Mouse (Mus musculus): Measurements from ENCODE around the gene Sae1.
"Not testable (repeated sequence)": the region's sequence is repeated elsewhere in the genome, so short reads cannot be mapped to it uniquely, and the experiment has no call there.

The Sae1 gene

DNA sequence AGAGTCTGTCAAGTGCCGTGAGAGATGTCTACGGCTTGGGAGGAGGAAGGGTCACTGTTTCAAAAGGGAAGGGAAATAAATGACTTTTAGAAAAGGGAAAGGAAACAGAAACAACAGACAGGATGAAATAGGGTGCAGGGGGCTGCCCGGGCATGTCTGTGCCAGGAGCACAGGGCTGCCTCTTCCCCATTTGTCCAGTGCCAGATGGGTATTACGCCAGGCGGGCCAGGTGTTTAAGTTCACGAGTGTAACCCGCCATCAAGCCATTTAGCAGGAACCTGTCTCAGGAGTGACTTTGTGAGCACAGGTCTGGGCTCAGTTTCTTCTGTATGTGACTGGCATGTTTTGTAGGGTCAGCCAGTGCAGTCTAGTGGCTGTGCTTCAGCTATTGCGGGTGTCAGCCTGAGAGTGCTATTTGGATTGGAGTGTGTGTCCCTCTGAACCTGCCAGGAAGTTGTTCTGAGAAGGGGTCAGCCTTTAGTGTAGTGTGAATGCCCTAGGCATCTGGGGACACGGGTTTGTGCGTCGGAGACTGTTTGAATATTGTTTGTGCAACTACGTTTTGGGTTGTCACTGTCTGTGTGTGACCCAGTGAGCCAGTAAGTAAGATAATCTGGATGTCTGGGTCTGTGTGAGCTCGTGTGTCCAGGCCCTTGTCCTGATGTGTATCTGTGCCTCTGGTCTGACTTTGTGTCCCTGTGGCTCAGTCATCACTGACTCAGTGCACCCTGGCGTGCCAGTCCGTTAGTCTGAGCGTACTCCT is 78.9 kb downstream of the Sae1 start:
- DNase-seq: peak; percentile 44

DNA sequence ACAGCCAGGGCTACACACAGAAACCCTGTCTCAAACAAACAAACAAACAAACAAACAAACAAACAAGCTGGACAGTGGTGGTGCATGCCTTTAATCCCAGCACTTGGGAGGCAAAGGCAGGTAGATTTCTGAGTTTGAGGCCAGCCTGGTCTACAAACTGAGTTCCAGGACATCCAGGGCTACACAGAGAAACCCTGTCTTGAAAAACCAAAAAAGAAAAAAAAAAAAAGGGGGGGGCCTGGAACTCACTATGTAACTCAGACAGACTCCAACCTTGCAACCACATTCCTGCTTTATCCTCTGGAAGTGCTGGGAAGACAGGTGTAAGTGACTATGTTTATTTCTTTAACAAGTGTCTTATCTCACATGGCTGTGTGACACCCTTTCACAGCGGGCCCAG is 79.5 kb downstream of the Sae1 start, which contains the start of gene Bbc3:
Gene Bbc3 (plus strand): TSS at position 301 of the 400 bp plus-strand sequence.
- DNase-seq: not testable (repeated sequence)

DNA sequence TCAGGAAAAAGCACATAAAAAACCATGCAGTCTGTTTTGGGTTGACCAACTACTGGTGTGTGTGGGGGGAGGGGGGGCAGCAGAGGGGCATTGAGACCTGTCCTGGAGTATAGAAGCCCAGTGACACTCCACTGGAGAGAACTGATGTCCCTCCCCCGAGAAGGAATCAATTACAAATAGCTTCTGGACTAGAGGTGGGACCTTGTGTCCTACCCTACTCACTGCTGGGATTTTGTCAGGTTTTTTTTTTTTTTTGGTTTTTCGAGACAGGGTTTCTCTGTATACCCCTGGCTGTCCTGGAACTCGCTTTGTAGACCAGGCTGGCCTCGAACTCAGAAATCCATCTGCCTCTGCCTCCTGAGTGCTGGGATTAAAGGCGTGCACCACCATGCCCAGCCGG is 80.5 kb downstream of the Sae1 start:
- not testable (repeated sequence) for DNase-seq

DNA sequence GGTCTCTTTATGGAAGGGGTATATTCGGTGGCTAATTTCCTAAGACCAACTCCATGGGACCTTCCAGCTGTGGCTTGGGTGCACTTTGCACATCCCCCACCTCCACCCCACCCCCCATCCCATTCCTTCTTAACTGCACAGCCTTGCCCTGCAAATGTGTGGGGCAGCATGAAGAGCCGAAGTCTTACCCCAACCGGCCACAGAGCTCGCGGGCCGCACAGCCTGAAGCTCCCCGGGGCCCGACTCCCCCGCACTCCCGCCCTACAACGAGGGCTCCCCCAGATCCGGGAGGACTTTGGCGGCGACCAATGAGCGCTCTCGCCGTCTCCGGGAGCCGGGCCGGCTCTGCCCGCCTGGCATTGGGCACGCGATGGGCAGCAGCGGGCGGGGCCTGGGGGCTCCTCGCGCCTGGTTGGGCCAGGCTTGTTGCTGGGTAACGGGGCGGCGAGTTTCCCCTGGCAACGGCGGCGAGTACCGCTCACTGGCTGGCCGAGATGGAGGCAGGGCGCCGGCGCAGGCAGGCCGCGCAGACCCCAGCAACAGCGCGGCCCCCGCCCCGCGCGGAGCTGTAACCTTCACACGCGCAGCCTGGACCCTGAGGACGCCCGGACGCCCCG is 88.1 kb downstream of the Sae1 start:
- DNase-seq: peak; percentile 92

DNA sequence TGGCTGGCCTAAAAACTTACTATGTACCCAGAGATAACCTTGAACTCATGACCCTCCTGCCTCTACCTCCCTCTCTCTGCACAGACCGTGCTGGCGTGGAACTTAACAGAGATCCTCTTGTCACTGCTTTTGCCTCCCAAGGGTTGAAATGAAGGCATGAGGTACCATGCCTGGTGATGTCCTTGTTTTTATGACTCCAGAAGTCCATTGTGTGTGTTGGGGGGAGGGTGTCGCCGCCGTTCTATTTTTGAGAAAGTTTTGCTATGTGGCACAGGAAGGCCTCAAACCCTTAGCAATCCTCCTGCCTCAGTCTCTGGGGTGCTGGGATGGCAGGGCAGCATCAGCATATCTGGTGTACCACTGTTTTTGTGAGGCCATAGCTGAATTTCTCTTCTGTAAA is 88.7 kb downstream of the Sae1 start:
- no peak for DNase-seq

DNA sequence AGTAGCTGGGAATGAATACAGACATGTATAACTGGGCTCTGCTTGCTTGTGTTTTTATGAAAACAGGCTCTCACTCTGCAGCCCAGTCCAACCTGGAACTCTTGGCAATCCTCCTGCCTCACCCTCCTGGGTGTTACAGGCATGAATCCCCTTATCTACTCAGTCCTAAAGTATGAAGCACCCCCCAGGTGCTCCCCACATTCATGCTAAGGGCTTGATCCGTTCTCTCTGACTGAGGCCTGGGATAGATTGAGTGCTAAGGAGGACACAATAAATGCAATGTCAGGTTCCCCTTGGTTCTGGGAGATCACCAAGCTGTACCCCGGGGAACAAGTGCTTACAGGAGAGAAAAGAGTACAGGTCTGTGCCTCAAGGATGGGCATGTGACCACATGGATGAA is 90.0 kb downstream of the Sae1 start:
- DNase-seq: no peak

DNA sequence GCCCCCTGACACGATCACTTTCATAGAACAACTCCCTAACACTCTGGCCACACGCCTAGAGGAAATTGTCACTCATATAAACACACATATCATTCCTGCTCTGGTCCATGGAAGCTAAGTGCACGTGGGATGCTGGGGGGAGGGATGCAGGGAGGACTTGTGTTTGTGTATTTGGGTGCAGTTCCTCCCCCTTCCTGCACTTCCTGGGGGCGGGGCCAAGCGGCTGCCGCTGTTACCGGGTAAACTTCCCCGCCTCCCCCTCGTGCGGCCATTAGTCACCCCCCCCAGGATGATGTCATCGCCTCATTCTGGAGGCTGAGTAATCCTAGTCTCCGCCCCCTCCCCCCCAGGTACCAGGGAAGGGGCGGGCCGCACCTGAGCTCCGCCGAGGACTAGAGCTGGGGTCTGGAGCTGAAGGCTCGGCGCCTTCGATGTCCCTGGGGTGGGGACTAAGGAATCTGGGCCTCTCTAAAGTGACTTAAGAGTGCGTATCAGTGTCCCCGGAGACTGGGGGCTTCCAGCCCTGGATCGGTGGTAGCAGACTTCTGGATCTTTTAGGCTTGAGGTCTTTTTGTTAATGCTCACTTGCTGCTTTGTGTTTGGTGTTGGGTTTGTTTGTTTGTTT is 90.7 kb downstream of the Sae1 start:
- DNase-seq: peak; percentile 95

DNA sequence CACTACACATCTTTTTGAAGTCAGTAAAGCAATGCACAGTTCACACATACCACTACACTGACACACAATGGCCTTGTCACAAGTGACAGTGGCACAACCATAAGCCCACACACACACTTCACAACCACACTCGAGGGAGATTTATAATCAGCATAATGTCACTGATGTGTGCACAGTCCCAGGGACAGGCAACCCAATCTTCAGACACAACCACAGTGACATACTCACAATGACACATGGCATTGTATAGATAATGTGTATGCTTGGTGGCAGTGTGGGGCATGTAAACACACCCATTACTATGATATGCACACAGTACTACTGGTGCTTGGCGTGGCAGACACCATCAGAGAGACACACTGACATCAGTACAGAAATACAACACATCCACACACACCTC is 91.5 kb downstream of the Sae1 start:
- no peak for DNase-seq

DNA sequence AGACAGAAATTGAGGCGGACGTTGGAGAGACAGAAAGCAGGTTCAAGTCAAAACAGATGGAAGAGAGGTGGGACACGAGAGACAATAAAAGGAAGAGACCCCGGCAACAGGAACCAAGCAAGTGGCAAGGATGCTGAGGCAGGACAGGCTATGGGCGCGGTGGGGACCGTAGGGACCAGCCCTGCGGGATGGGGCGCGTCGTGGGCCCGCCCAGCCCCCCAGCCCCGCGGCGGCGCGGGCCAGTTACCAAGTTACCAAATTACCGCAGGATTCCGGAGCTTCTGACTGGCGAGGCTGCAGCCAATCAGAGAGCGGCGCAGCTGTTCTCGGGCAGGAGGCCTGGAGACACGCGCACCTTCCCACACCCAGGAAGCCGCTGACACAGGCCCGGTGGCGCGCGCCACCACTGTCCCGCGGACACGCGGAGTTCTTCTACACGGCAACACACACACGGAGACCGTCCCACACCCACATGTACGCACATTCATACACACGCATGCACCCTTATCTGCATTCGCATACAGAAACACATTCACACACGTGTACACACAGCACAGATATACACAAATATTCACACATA is 92.2 kb downstream of the Sae1 start:
- DNase-seq: peak; percentile 86

DNA sequence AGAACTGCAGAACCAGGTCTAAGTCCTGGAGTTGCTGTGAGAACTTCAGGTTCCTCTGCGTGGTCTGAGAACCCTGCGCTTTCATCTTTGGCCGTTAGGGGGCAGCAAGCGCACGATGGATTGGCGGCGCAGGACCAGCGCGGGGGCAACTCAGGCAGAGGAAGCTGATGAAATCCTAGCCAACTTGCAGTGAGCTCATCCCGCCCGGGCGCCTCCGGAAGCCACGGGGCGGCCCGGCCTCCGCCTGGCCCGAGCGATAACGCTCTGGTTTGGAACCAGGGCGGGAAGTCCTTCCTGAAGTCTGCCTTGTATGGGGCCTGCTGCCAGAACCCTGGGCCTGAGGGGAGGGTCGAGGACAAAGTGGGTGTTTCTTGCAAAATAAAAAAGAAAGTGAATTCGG is 92.8 kb downstream of the Sae1 start:
- peak; percentile 97 for DNase-seq

DNA sequence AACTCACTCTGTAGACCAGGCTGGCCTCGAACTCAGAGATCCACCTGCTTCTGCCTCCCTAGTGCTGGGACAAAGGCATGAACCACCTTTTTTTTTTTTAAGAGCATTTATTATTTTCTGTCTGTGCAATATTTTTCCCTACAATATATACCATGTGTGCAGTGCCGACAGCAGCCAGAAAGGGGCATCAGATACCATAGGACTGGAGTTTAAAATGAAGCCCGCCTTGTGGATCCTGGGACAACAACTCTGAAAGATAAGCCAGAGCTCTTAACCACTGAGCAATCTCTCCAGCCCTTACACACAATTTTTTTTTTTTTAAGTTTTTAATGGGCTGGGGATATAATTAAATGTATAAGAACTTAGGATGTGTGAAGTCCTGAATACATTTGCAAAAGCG is 93.3 kb downstream of the Sae1 start:
- peak; percentile 69 for DNase-seq

DNA sequence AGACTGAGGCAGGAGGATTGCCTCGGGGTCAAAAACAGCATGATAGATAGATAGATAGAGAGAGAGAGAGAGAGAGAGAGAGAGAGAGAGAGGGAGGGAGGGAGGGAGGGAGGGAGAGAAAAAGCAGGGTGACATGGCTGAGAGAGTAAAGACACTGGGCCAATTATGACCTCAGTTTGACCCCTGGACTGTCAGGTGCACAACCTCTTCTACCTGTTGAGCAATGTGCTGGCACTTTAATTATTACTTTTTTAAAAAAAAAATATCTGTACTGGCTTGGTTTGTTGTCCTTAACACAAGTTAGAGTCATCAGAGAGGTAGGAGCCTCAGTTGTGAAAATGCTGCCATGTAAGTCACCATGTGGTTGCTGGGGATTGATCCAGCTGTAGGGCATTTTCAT is 99.8 kb downstream of the Sae1 start:
- DNase-seq: no peak

DNA sequence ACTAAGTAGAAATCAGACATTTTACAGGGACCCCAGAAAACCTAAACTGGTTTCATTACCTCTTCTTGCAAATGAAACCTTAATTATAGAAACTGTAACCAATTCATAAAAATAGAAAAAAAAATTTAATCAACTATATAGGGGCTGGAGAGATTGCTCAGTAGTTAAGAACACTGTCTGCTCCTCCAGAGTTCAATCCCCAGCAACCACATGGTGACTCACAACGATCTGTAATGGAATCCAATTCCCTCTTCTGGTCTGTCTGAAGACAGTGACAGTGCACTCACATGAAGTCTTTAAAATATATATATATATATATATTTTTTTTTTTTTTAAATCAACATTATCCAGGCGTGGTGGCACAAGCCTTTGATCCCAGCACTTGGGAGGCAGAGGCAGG is 100.6 kb downstream of the Sae1 start:
- no peak for DNase-seq

DNA sequence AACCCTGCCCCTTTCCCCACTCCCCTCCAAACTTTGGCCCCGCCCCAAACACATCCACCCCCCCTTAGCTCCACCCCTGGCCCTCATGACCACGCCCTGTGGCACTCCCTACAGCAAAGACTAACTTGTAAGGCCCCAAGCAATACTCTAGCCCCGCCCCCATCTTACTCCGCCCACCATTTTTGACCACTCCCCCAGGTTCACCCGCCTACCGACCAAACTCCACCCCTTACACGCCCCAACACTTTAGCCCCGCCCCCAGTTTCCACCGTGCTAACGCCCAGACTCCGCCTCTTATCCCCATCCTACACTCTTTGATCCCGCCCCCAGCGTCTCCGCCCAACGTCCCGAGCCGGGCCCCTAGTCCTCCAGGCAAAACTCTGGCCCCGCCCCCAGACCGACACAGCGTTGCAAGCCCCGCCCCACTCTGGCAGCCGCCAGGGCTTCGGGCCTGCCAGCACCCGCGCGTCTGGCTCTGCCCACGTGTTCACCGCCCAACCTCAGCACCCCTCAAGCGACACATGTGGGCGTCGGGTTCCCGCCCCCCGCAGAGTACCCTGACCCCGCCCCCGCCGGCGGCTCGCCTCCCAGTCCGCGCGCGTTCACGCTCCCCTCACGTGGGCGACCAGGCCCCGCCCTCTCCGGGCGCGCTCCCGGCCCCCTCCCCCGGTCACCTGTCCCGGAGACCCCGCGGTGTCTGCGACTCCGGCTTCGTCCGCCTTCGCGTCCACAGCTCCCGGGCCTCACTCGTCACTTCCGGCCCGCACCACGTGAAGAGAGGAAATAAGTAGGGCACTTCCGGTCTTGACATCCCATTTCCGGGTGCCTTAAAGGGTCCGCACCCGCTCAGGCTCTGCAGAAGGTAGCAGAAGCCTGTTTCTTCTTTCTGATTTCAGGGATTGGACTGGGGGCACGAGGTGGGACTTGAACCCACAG is 101.3 kb downstream of the Sae1 start, which contains the start of gene Ccdc9:
Gene Ccdc9 (minus strand): TSS at position 770 of the 936 bp plus-strand sequence.
- DNase-seq: peak; percentile 100

DNA sequence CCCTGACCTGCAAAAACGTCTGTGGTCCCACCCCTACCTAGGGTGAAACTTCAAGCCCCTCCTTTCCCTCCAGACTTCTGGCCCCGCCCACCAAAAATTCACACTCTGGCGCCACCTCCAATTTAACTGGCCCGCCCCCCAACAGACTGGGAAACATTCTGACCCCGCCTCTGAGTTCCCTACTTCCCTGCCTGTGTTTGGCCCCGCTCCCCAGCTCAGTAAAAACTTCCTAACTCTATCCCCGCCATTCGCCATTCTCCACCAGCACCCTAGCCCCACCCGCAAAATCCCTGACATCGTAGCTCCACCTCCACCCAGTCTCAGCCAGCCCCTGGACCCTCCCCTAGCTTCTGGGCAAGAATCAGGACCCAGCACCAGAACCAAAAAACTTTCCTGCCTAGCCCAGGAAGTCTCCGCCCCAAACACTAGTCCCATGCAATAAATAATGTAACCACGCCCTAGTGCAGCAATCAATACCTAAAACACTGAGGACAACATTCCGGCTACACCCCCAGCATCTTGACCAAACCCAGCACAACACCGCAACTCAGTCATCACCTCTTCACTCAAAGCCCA is 102.1 kb downstream of the Sae1 start:
- DNase-seq: peak; percentile 89

DNA sequence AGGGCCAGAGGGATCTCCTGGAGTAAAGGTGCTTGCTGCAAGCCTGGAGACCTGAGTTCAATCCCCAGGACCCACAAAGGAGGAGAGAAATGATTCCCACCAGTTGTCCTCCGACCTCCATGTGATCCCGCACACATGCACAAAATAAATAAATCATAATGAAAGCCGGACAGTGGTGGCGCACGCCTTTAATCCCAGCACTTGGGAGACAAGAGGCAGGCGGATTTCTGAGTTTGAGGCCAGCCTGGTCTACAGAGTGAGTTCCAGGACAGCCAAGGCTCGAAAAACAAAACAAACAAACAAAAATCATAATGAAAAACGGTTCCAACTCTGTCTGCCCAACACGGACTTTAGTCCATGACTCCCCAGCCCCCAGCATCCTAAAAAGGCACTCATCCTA is 102.7 kb downstream of the Sae1 start:
- DNase-seq: no peak

DNA sequence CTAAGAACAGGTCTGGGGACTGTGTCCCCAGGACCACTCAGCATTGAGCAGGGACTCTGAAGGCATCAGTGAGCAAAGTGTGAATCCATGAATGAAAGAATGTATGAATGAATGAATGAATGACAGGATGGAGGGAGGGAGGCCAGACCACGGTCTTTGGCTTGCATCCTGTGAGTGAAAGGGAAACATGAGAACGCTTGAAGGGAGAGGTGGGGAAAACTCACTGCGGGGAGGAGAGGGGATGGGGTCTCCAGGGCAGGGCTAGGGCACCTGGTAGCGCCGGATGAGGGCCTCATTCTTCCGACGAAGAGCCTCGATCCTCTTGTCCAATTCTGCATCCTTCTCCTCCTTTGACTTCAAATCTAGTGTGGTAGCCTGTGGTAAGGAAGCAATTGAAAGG is 103.6 kb downstream of the Sae1 start:
- DNase-seq: no peak

DNA sequence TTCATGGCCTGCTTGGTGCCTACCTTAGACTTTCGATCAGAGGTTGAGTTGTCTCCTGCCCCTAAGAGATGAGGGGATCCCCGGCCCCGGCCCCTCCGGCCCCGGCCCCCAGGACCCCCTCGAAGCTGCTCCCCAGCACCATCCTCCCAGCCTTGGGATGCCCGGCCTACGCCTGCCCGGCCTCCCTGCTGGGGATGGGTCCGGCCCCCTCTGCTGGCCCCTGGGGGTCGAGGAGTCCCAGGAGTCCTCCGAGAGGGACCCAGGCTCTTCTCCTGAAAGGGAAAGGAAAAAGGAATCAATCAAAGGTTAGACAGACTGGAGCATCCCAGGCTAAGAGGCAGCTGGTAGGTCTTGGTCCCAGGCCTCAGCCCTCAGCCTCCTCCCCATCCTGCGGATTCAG is 105.3 kb downstream of the Sae1 start:
- no peak for DNase-seq

DNA sequence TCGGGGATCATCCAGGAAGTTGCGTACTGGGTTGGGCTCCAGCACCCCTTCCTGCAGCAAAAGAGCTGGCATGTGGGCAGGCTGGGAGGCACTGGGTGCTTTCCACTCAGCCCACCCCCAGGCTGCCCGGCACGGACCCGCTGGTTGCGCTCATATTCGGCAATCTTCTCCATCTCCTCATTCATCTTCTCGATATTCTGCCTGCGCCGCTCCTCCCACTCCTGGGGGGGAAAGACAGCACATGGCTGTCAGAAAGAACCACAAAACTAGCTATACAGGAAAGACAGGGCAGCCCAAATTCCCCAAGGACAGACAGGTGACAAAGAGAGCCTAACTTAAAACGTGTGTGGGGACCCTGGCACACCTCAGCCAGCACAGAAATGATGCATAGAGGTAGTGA is 106.9 kb downstream of the Sae1 start:
- no peak for DNase-seq

DNA sequence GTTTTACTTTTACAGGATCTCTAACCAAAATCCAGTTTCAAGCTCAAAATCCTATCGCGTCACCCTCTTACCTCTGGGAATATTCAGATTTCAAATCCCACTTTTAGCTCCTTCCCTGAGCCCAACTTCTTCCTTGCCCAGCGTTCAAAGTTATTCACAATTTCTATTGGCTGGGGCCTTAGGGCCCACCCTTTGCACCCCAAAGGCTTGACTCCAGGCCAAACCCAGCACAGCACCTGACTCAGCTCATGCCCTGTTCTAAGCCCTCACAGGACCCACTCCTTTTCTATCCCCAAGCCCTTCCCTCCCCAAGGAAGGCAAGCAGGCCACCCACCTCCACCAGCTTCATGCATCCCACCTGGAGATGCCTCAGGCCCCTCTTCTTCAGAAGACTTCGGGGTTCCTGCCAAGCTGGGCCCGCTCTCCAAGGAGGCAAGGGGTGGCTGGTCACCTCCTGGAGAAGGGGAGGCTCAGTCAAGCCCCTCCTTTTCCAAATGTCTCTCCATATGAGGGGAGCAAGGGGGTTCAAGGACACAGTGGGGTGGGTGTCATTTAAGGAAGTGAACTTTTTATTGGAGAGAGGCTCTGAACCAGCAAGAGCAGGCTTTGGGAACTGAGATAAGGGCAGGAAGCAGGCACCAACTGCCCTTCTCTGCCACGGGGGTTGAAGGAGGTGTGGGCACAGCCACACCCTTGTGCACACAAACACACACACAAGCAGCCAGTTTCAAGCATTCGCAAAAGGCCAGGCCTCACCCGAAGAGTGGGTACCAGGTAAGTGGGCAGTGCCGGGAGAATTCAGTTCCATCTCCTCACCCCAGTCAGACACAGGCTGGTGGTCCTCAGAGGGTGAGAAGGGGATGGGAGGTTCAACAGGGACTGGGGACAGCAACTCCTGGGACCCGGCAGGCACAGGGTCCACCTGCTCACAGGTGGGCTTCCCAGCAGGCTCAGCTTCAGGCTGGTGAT is 112.4 kb downstream of the Sae1 start:
- peak; percentile 24 for DNase-seq

DNA sequence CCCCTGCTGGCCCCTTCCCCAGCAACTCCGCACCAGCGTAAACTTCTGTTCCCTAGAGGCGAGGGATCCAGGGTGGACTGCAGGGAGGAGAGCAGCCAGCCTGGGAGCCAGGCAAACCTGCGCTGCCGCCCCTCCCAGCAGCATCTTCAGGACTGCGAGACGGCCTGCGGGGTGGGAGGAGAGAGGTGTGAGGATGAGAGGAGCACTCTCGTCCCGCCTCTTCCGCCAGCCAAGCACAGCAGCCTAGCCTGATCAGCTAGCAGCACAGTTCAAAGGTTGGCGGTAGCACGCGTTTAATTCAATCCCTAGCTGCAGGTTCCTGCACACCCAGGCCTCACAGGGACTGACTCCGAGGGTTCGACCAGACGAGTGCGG is 113.9 kb downstream of the Sae1 start:
- DNase-seq: peak; percentile 83
